Mouse (Mus musculus): ENCODE measurements around the gene H2-D1. TPM values are rescaled to one million over a fixed set of nuclear protein-coding genes. Genes with fewer than 3 reads are reported as not detected.
"Not testable (repeated sequence)": the region's sequence is repeated elsewhere in the genome, so short reads cannot be mapped to it uniquely, and the experiment has no call there.

Gene H2-D1
- polyA plus RNA-seq, 1 experiment from 2014 or later = 23.1 TPM

DNA sequence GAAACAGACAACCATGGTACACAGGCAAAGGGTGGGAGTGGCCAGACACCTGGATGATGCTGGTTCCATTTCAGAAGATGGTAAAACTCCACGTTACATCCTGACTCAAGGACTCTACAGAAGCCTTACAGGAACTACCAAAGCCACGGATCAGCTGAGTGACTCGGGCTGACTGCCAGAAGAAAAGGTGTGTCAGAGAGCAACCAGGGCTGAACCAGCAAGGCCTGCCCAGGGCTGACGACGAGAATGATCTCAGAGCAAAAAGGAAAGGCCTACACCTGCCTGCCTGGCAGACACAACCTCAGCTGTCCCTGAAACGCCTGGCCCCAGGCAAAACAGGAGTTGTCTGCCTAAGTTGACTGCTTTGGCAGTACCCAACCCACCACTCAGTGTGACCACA lies 41.9 kb downstream of the H2-D1 start:
- 83% methylated on average over 6 of the region's 6 CpGs for WGBS
- no peak overlapping the region for H3K27ac ChIP-seq
- no peak for DNase-seq (ENCODE audit: low spot score)
- H3K9me3 ChIP-seq (replicated peaks) = no peaks in the 10 kb centered on the region
- H3K4me3 ChIP-seq = no peak overlapping the region
- no peaks in the 10 kb centered on the region for H3K4me1 ChIP-seq
- no peaks in the 10 kb centered on the region for H3K36me3 ChIP-seq
- H3K27me3 ChIP-seq (ENCODE audit: low read depth, poor library complexity, severe bottlenecking) = peaks cover 17% of the 10 kb centered on the region; the same call in 1 of the 2 replicates

DNA sequence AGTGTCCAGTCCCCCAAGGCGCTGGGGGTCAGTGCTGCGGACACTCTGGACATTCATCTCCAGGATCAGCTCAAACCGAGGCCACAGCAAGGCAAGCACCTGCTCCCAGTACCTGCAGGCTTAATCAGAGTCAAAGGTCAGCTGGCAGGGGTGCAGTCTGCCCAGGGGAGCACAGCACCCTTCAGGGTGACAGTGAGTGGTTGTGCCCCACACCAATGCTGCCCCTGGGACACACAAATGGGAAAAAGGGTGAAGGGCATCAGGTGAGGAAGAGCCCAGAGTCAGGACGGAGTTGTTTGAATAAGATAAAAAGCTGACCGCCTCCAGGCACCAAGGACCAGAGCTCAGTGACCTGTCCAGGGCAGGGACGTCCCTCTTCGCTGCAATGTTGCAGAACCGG lies 42.4 kb downstream of the H2-D1 start:
- H3K27me3 ChIP-seq (ENCODE audit: low read depth, poor library complexity, severe bottlenecking) = peaks cover 17% of the 10 kb centered on the region; the same call in 1 of the 2 replicates
- DNase-seq (ENCODE audit: low spot score); H3K27ac ChIP-seq; H3K4me3 ChIP-seq; H3K9me3 ChIP-seq (replicated peaks); H3K36me3 ChIP-seq; H3K4me1 ChIP-seq: not testable (repeated sequence)
- 82% methylated on average over 8 of the region's 8 CpGs for WGBS

Small RNA genes within 50 kb of the gene (microRNA-seq; reads per million reads assigned to microRNA genes)
- gene Mir6975 (1.5 reads per million), gene Mir8094 (1.2 reads per million)

Other genes starting within 250 kb of the H2-D1 start
- 0.15 and 0.23 TPM in 2 replicates for gene Vwa7, start 246.2 kb upstream of the H2-D1 start, polyA plus RNA-seq (2016; fragmentation: Nextera tagmentation; extraction: Ambion mirVana)
- gene Sapcd1, start 234.7 kb upstream of the H2-D1 start, polyA plus RNA-seq (2016; fragmentation: Nextera tagmentation; extraction: Ambion mirVana) = 1.2 and 1.4 TPM in 2 replicates
- gene Msh5, start 216.0 kb upstream of the H2-D1 start, polyA plus RNA-seq (2016; fragmentation: Nextera tagmentation; extraction: Ambion mirVana) = 5.2 and 5.4 TPM in 2 replicates
- 174 and 186 TPM in 2 replicates for gene Clic1, start 212.8 kb upstream of the H2-D1 start, polyA plus RNA-seq (2016; fragmentation: Nextera tagmentation; extraction: Ambion mirVana)
- gene Ddah2, start 203.7 kb upstream of the H2-D1 start, polyA plus RNA-seq (2016; fragmentation: Nextera tagmentation; extraction: Ambion mirVana) = 453 and 568 TPM in 2 replicates
- gene Ly6g6c, start 197.3 kb upstream of the H2-D1 start, polyA plus RNA-seq (2016; fragmentation: Nextera tagmentation; extraction: Ambion mirVana) = not detected in 2 replicates
- 0.36 and 0.46 TPM in 2 replicates for gene Mpig6b, start 196.5 kb upstream of the H2-D1 start, polyA plus RNA-seq (2016; fragmentation: Nextera tagmentation; extraction: Ambion mirVana)
- 0.81 and 0.95 TPM in 2 replicates for gene Ly6g6e, start 185.8 kb upstream of the H2-D1 start, polyA plus RNA-seq (2016; fragmentation: Nextera tagmentation; extraction: Ambion mirVana)
- gene Ly6g6d, start 184.7 kb upstream of the H2-D1 start, polyA plus RNA-seq (2016; fragmentation: Nextera tagmentation; extraction: Ambion mirVana) = 0.80 and 1.1 TPM in 2 replicates
- gene Ly6g6f, start 177.1 kb upstream of the H2-D1 start, polyA plus RNA-seq (2016; fragmentation: Nextera tagmentation; extraction: Ambion mirVana) = 0.56 and 0.66 TPM in 2 replicates
- 53.3 and 63.6 TPM in 2 replicates for gene Abhd16a, start 173.5 kb upstream of the H2-D1 start, polyA plus RNA-seq (2016; fragmentation: Nextera tagmentation; extraction: Ambion mirVana)
- gene Ly6g5c, start 154.5 kb upstream of the H2-D1 start, polyA plus RNA-seq (2016; fragmentation: Nextera tagmentation; extraction: Ambion mirVana) = not detected in 2 replicates
- gene Ly6g5b, start 147.3 kb upstream of the H2-D1 start, polyA plus RNA-seq (2016; fragmentation: Nextera tagmentation; extraction: Ambion mirVana) = 1.4 and 1.7 TPM in 2 replicates
- gene Gpank1, start 141.3 kb upstream of the H2-D1 start, polyA plus RNA-seq (2016; fragmentation: Nextera tagmentation; extraction: Ambion mirVana) = 33.9 and 35.8 TPM in 2 replicates
- gene Csnk2b, start 140.7 kb upstream of the H2-D1 start, polyA plus RNA-seq (2016; fragmentation: Nextera tagmentation; extraction: Ambion mirVana) = 299 and 317 TPM in 2 replicates
- gene D17H6S53E, start 136.4 kb upstream of the H2-D1 start, polyA plus RNA-seq (2016; fragmentation: Nextera tagmentation; extraction: Ambion mirVana) = 8.4 and 8.5 TPM in 2 replicates
- gene Apom, start 130.7 kb upstream of the H2-D1 start, polyA plus RNA-seq (2016; fragmentation: Nextera tagmentation; extraction: Ambion mirVana) = 0.39 and 0.56 TPM in 2 replicates
- gene Bag6, start 127.6 kb upstream of the H2-D1 start, polyA plus RNA-seq (2016; fragmentation: Nextera tagmentation; extraction: Ambion mirVana) = 74.2 and 74.7 TPM in 2 replicates
- gene Prrc2a, start 97.8 kb upstream of the H2-D1 start, polyA plus RNA-seq (2016; fragmentation: Nextera tagmentation; extraction: Ambion mirVana) = 213 and 229 TPM in 2 replicates
- gene Aif1, start 86.7 kb upstream of the H2-D1 start, polyA plus RNA-seq (2016; fragmentation: Nextera tagmentation; extraction: Ambion mirVana) = 1.5 and 1.8 TPM in 2 replicates
- 1.6 and 2.0 TPM in 2 replicates for gene Lst1, start 74.3 kb upstream of the H2-D1 start, polyA plus RNA-seq (2016; fragmentation: Nextera tagmentation; extraction: Ambion mirVana)
- 0.38 and 0.45 TPM in 2 replicates for gene Ltb, start 68.3 kb upstream of the H2-D1 start, polyA plus RNA-seq (2016; fragmentation: Nextera tagmentation; extraction: Ambion mirVana)
- 0.14 TPM in 1 of 2 replicates, not detected in the other for gene Tnf, start 60.7 kb upstream of the H2-D1 start, polyA plus RNA-seq (2016; fragmentation: Nextera tagmentation; extraction: Ambion mirVana)
- not detected in 2 replicates for gene Lta, start 57.4 kb upstream of the H2-D1 start, polyA plus RNA-seq (2016; fragmentation: Nextera tagmentation; extraction: Ambion mirVana)
- gene Gm16181, start 41.9 kb upstream of the H2-D1 start, polyA plus RNA-seq (2016; fragmentation: Nextera tagmentation; extraction: Ambion mirVana) = 0.30 and 0.33 TPM in 2 replicates
- gene Atp6v1g2, start 29.1 kb upstream of the H2-D1 start, polyA plus RNA-seq (2016; fragmentation: Nextera tagmentation; extraction: Ambion mirVana) = 4.5 and 5.2 TPM in 2 replicates
- gene Nfkbil1, start 26.9 kb upstream of the H2-D1 start, polyA plus RNA-seq (2016; fragmentation: Nextera tagmentation; extraction: Ambion mirVana) = 10.7 and 12.1 TPM in 2 replicates
- 749 and 792 TPM in 2 replicates for gene Ddx39b, start 21.0 kb upstream of the H2-D1 start, polyA plus RNA-seq (2016; fragmentation: Nextera tagmentation; extraction: Ambion mirVana)
- gene H2-Q1, start 57.7 kb downstream of the H2-D1 start, polyA plus RNA-seq (2016; fragmentation: Nextera tagmentation; extraction: Ambion mirVana) = not detected in 2 replicates
- gene H2-Q2, start 79.5 kb downstream of the H2-D1 start, polyA plus RNA-seq (2016; fragmentation: Nextera tagmentation; extraction: Ambion mirVana) = 0.79 and 0.80 TPM in 2 replicates
- 2.2 and 3.6 TPM in 2 replicates for gene H2-Q4, start 116.9 kb downstream of the H2-D1 start, polyA plus RNA-seq (2016; fragmentation: Nextera tagmentation; extraction: Ambion mirVana)
- 2.6 and 3.8 TPM in 2 replicates for gene H2-Q6, start 162.1 kb downstream of the H2-D1 start, polyA plus RNA-seq (2016; fragmentation: Nextera tagmentation; extraction: Ambion mirVana)
- 24.7 and 28.4 TPM in 2 replicates for gene H2-Q7, start 176.4 kb downstream of the H2-D1 start, polyA plus RNA-seq (2016; fragmentation: Nextera tagmentation; extraction: Ambion mirVana)
- 0.51 and 0.53 TPM in 2 replicates for gene H2-Q10, start 207.4 kb downstream of the H2-D1 start, polyA plus RNA-seq (2016; fragmentation: Nextera tagmentation; extraction: Ambion mirVana)
- gene Pou5f1, start 243.3 kb downstream of the H2-D1 start, polyA plus RNA-seq (2016; fragmentation: Nextera tagmentation; extraction: Ambion mirVana) = not detected in 2 replicates